Mouse (Mus musculus) gastrocnemius, postnatal 10 days (tissue): ENCODE data around the gene Olah. TPM values are rescaled to one million over a fixed set of nuclear protein-coding genes. Genes with fewer than 3 reads are reported as not detected.
"Not testable (repeated sequence)": the region's sequence is repeated elsewhere in the genome, so short reads cannot be mapped to it uniquely, and the experiment has no call there.

ENCODE experiments used
- DNase-seq: peaks from one replicate; pipeline ENCODE4 v3.0.0; 2021; ENCODE audit warnings: mixed read lengths
- long read RNA-seq, 2 experiments: library from polyadenylated mRNA; stranded (forward); transcript quantifications; one replicate each; pipeline ENCODE4 v2.0.0; 2021
- total RNA-seq, 2 experiments: library from RNA; stranded (reverse); gene quantifications; 2 replicates each; pipeline ENCODE4 v1.2.3; 2021

Olah gene
- not detected for total RNA-seq
- long read RNA-seq, experiment 1, result 0 reads
- long read RNA-seq, experiment 2, result 0 reads

- not testable (repeated sequence) for DNase-seq
Observed at GRCm38 (mm10) chr2:3397110-3397509, at the start of gene Olah. Gene Olah (minus strand): TSS chr2:3397210.

- DNase-seq, result no peak
Observed at GRCm38 (mm10) chr2:3445984-3446383, 49.0 kb upstream of the Olah start.

GRCm38 (mm10) chr2:3444206-3444605 lies 47.2 kb upstream of the Olah start:
- no peak for DNase-seq

GRCm38 (mm10) chr2:3437956-3438355 lies 40.9 kb upstream of the Olah start:
- no peak for DNase-seq

- DNase-seq, result no peak
Observed at GRCm38 (mm10) chr2:3435369-3436061, 38.5 kb upstream of the Olah start.

GRCm38 (mm10) chr2:3430956-3431355 lies 33.9 kb upstream of the Olah start:
- DNase-seq, result no peak

GRCm38 (mm10) chr2:3424579-3424910 lies 27.5 kb upstream of the Olah start:
- no peak for DNase-seq

- peak; percentile 79 for DNase-seq
Observed at GRCm38 (mm10) chr2:3423841-3424578, 27.0 kb upstream of the Olah start, which contains the start of gene Dclre1c. Gene Dclre1c (plus strand): TSS chr2:3424131.

- no peak for DNase-seq
Observed at GRCm38 (mm10) chr2:3422548-3422947, 25.5 kb upstream of the Olah start, which contains the start of gene Meig1. Gene Meig1 (minus strand): TSS chr2:3422648.

- no peak for DNase-seq
Observed at GRCm38 (mm10) chr2:3420157-3420556, 23.1 kb upstream of the Olah start.

GRCm38 (mm10) chr2:3418883-3419431 lies 21.9 kb upstream of the Olah start:
- DNase-seq, result peak; percentile 93

GRCm38 (mm10) chr2:3415676-3416075 lies 18.7 kb upstream of the Olah start:
- DNase-seq, result no peak

GRCm38 (mm10) chr2:3414241-3414640 lies 17.2 kb upstream of the Olah start:
- DNase-seq, result peak; percentile 58

- DNase-seq, result no peak
Observed at GRCm38 (mm10) chr2:3407756-3408155, 10.7 kb upstream of the Olah start.

- no peak for DNase-seq
Observed at GRCm38 (mm10) chr2:3405981-3406380, 9.0 kb upstream of the Olah start.

GRCm38 (mm10) chr2:3391945-3392344 lies 5.1 kb downstream of the Olah start:
- DNase-seq, result no peak

- no peak for DNase-seq
Observed at GRCm38 (mm10) chr2:3387105-3387860, 9.7 kb downstream of the Olah start.

- no peak for DNase-seq
Observed at GRCm38 (mm10) chr2:3365127-3365526, 31.9 kb downstream of the Olah start.

- DNase-seq, result no peak
Observed at GRCm38 (mm10) chr2:3361067-3361466, 35.9 kb downstream of the Olah start.

- no peak for DNase-seq
Observed at GRCm38 (mm10) chr2:3357887-3358286, 39.1 kb downstream of the Olah start.

- no peak for DNase-seq
Observed at GRCm38 (mm10) chr2:3356311-3356710, 40.7 kb downstream of the Olah start.

GRCm38 (mm10) chr2:3355793-3356192 lies 41.2 kb downstream of the Olah start:
- no peak for DNase-seq

GRCm38 (mm10) chr2:3353160-3353559 lies 43.9 kb downstream of the Olah start:
- DNase-seq, result no peak
